Mouse (Mus musculus) brain, adult 2 months (tissue): Measurements from ENCODE around the gene B3gnt3.
"Not testable (repeated sequence)": the region's sequence is repeated elsewhere in the genome, so short reads cannot be mapped to it uniquely, and the experiment has no call there.

Experiments used
- DNase-seq: peaks from one replicate; pipeline ENCODE4 v3.0.0; 2011; ENCODE audit warnings: low read depth, low spot score

B3gnt3 gene

DNA sequence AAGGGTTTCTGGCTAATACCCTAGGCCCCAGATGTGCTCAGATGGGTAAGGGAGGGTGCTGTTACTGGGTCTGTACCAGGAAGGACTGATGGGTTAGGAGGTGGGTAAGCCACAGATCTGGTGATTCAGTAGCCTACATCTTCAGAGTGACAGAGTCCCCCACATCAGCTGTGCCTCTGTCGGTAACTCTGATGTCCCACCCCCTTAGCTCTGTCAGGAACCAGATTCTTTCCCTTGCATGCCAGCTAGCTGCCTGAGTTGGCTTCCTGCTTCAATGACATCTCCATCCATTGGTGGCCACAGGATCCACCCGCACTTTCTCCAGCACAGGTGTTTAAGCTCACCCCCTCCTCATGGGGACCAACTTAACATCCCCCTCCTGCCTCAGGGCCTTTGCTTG, 10.0 kb upstream of the B3gnt3 start:
- peak; percentile 78 for DNase-seq

DNA sequence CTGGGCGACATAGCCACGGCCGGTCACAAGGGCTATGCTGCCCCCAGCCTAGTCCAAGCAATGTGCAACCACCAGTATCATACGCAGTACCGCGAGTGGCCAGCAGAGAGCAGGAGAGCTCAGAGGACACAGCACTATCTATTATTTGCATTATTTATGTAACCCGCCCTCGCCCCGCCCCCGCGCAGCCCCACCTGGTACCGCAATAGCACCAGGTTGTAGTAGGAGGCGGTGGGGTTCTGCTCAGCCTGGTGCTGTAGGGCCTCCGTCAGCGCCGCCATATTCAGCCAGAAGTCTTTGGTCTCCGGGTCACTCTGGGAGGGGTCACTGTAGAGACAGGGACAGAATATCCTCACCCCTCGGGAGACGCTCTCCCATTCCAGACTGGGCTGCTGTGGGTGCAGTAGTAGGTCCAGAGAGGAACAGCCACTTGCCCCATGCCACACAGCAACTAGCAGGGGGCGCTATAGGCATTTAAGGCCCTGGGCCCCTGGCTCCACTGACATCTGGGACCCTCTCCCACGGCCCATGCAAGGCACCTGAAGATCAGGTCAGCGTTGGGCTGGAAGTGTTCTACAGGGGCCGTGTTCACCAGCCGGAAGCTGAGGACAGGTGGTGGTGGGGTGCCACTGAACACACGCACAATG, 8.3 kb upstream of the B3gnt3 start:
- DNase-seq, result peak; percentile 92

DNA sequence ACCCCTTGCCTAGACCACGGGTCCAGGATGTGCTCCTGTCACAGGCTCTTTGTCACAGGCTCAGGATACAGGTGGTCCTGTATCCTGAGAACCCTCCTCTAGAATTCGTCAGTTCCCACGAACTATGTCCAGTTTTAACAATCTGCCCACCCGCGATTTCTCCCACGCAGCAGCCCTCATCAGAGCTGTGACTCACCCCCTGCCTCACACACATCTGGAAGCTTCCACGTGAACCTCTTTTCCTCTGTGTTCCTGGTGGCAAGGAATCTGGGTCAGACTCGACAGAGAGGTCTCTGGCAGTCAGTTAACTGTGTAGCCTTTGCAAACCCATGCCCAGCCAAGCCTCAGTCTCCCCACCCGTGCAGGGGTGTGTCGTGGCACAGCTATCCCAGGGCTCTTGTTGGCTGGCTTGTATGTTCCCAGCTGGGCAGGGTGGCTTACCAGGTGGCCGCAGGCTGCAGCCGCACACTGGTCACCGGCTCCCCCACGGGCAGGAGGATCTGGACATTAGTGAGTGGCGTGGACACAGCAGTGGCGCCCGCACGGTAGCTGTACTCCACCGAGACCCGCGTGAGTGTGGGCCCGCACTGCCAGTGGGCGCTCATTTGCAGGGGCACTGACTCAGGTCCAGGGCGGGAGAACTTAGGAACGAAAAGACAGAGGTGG, 7.7 kb upstream of the B3gnt3 start:
- peak; percentile 65 for DNase-seq

DNA sequence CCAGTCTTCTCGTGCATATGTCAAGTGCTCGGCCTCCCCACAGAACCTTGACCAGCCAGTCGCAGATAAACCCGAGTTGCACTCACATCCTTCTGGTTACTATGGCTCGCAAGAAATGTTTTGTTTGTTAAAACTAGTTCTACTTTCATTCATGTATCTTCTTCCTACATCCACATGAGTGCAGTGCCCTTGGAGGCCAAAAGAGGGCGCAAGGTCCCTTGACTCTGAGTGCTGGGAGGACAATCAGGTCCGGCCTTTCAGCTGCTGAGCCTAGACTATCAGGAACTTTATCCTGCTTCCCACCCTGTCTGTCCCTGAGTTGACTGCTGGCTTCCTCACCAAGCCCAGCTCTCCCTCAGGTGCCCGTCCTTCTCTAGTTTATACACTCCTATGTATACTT, 6.3 kb upstream of the B3gnt3 start:
- peak; percentile 76 for DNase-seq

DNA sequence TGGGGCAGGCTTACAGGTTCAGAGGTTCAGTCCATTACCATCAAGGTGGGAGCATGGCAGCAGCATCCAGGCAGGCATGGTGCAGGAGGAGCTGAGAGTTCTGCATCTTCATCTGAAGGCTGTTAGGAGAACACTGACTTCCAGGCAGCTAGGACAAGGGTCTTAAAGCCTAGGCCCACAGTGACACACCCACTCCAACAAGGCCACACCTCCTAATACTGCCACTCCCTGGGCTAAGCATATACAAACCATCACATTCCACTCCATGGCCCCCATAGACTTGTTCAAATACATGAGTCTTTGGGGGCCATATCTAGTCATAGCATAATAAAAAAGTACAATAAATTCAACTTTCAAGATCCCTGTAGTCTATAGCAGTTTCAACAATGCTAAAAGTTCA, 1.8 kb upstream of the B3gnt3 start:
- DNase-seq, result not testable (repeated sequence)

DNA sequence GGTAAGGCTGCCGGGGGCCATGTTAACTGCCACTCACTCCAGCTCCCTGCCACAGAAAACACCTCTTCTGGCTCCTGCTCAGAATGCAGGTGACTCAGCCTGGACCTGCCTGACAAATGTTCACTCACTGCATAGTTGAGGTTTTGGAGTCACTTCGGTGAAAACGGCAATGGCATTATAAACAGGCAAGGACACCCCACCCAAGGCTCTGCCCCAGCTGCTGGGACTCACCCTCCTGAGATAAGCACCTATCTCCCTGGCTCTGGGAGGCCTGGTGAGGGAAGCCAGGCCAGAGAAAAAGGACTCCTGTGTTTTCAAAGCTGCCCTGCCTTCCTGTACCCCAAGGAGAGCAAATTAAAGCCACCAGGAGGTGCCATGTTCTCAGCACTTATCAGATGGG, 1.3 kb upstream of the B3gnt3 start:
- no peak for DNase-seq

DNA sequence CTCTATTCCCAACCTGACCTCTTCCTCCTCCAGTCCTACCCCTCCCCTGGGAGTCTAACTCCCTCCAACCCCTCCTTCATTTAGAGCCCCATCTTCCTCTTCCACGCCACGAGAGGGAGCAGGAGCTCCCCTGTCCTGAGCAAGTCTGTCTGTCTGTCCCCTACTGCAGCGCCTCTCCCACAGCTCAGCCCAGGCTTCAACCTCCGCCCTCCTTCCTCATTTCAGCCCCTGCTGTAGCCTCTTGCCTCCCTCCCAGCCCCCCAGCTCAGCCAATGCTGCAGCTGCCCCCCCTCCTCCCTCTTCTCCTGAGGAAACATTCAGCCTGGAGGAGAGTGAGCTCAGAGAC, 471 bp upstream of the B3gnt3 start:
- no peak for DNase-seq

DNA sequence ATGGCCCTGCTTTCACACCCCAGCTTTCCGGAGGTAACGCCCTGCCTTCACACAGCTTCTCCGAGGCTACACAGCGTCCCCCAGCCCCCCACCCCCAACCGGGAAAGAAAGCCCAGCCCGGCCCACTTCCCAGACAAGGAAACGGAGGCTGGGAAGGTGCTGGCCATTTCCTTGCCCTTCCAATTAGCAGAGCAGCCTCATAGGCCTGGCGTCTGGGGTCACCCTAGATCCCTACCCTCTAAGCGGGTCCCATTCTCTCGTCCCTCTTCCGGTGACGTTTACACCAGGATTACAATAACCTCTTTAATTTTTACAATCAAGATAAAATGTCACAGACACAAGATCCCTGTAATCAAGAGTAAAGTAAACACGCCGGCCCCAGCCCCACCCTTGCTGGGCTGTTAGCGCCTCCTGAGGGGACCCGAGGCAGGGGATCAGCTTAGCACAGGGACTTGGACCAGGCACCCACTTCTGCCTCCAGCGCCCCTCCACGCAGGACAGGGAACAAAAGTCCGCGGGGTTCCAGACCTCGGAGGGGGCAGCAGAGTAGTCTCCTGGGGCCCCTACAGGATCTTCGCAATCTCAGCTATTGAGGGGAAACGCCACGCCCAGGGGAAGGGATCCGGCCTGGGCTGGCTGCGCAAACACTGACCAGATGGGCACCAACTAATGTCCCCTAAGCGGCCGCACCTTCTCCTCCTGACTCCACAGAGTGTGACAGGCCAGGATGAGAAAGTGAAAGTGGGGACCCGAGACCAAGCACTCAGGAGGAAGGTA, 908 bp downstream of the B3gnt3 start:
- DNase-seq, result no peak

DNA sequence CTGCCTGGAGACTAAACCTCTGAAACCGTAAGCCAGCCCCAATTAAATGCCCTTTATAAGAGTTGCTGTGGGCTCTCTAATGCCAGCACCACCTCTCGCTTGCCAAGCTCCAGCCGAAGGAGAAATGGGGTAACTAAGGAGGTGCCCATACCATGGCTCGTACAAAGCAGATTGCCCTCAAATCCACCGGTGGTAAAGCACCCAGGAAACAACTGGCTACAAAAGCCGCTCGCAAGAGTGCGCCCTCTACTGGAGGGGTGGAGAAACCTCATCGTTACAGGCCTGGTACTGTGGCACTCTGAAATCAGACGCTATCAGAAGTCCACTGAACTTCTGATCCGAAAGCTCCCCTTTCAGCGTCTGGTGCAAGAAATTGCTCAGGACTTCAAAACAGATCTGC, 6.1 kb downstream of the B3gnt3 start:
- DNase-seq, result not testable (repeated sequence)

DNA sequence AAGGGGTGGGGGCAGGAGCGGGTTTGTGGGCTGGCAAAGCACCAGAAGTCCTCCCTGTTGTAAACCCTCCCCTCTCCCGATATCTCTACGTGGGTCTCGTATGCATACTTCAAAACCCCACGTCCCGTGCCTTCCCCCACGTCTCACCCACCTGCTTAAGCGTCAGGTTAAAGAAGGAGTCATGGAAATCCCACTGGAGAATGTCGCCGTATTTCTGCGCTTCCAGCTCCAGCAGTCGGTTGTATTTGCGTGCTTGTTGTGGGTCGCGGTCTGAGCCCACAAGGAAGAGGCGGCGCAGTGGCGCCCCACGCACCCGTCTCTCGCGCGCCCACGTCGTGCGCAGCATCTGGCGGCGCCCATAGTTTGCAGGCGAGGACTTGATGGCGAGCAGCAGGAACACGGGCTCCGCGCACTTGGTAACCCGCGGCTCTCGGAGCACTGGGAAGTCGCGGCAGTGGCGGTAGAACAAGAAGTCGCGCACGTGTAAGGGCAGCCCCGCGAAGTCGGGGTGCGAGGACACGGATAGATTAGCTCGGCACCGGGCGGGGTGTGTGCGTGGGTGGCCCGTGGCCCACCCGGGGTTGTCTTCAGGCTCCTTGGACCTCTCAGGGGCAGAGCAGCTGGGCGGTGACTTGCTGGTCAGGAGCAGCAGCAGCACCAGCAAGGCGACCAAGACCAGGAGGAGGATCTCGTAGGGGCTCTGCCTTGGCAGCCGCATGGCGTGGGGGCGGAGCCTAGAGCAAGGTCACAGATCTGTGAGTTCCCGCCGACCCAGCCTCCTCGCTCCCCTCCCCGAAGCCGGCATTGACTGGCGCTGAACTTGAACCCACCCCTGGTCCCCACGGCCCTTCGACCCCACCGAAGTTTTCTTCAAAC, 8.2 kb downstream of the B3gnt3 start:
- peak; percentile 36 for DNase-seq

DNA sequence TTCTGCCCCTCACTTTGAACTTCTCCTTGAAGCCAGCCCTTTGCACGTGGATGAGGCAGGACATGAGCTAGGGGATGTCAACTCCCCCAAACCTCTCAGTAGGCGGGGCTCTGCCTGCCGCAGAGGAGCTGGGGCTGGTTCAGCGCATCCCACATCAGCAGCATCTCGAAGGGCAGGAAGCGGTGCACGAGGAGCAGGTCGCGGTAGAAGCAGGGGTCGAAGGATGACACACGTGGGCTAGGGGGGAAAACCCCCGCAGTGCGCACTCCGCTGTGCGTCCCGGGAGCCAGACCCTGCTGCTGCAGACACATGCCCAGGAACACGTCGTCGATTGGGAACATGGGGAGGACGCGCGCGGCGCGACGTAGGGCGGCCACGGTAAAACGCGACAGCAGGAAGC, 9.1 kb downstream of the B3gnt3 start:
- no peak for DNase-seq

DNA sequence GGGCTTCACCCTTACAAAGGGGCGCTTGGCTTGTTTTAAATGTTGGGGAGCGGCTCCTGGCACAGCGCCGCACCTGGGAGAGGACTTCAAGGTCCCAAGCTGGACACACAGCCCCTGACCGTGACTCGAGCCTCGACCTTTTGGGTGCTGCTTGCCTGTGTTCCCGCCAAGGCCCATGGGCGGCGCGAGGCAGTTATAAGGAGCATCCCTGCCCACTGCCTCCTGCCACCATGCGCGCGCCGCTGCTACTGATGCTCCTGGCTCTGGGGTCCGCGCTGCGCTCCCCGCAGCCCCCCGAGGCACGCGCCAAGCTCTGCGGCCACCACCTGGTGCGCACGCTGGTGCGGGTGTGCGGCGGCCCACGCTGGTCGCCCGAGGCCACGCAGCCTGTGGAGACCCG, 12.6 kb downstream of the B3gnt3 start, which contains the start of gene Insl3:
TSS of gene Insl3 (plus strand) at position 187 of the 400 bp plus-strand sequence.
- DNase-seq, result no peak

DNA sequence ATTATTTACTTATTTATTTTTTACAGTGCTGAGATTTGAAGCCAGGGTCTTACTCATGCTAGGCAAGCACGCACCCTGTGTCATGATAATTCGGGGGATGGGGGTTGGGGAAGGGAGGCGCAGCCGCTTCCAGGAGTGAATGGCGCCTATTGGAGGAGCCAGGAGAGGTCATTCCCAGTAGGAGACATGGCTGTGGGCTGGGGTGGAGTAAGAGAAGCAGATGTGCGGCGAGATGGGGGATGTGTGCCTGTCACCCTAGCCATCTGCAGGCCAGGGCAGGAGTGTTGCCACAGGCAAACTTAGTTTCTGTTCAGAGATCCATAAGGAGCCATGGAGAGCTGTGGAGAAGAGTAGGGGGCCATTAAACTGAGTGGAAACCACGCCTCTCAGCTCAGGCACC, 14.0 kb downstream of the B3gnt3 start:
- no peak for DNase-seq

DNA sequence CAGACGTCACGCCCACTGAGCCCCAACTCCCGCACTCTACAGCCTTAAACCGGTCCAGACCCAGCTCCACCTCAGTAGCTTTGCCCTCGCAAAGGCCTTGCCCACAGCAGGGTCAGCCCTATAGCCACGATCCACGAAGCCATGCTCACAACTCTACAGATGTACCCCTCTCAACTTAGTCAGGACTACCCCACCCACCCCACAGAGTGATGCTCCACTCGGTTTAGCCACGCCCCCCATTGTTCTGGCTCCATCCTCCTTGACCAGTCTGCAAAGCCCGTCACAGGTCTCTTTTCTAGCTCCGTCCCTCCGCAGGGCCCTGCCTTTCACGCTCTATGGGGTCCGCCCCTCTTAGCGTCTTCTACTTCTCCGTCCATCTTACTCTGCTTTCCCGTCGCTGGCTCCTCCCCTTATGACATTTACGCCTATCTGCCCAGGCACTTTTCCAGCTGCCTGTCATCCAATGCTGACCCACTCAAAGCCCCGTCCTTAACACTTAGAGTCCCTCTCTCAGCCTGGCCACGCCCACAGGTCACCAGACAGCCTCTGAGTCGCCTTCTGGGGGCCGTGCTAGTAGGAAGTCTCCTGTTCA, 15.3 kb downstream of the B3gnt3 start:
- DNase-seq, result no peak

DNA sequence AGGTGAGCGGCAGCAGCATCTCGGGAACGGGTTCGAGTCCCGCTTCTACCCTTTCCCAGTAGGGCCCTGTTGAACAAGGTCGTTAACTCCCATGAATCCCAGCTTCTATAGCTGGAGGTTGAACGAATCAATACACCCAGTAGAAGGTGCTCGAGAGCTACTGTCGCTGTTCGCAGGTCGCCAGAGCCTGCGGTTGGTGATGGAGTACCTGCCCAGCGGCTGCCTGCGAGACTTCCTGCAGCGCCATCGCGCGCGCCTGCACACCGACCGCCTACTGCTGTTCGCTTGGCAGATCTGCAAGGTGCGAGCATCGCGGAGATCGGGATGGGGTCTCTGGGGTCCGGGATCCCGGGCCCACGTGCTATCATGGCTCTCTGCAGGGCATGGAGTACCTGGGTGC, 16.0 kb downstream of the B3gnt3 start:
- DNase-seq, result peak; percentile 57

DNA sequence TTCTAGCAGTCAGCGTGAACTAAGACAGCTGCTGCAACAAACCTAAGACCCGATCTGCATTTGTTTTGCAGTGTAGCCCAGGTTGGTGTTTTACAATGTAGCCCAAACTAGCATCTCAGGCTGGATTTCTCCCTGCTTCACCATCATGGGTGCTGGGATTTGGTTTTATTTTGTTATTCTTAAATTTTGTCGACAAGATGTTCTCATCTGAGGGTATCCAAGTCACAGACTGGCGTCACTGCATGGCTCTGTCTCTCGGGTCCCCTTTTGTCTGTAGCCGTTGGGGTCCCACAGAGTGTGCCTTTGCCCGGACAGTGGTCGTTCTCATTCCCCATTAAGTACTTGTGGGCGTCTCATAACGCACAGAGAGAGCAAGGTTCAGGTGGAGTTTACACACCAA, 16.9 kb downstream of the B3gnt3 start:
- no peak for DNase-seq

DNA sequence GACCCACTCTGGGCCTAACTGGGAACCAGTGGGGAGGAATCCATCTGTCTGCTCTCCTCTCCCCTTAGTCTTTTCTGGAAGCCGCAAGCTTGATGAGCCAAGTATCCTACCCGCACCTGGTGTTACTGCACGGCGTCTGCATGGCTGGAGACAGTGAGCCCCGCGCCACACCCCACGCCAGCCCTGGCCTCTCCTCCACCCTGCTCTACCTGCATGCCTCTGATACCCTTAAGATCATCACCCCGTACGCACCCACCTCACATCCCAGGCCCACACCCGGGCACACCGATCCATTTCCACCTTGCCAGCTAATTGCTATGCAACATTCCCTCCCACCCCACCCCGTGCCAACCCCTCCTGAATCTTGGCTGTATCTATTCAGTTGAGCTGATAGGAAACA, 18.8 kb downstream of the B3gnt3 start:
- no peak for DNase-seq

DNA sequence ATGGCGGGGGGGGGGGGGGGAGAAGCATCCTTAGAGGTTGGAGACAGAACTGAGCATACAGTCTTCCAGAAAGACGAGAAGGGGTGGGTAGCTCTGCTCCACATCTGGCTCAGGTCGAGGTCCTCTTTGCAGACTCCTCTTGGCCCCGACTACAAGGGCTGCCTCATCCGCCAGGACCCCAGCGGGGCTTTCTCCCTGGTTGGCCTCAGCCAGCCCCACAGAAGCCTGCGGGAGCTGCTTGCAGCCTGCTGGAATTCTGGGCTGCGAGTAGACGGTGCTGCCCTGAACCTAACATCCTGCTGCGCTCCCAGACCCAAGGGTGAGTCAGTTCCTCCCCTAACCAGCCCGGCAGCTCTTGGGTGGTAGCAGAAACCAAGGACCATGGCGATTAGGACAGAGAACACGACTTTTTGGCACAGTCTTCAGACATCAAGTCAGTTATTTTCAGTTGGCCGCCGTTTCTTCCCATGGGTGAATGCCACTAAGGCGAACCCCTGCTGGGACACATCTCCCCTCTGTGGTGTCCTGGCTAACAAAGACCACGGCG, 20.1 kb downstream of the B3gnt3 start:
- DNase-seq, result no peak

DNA sequence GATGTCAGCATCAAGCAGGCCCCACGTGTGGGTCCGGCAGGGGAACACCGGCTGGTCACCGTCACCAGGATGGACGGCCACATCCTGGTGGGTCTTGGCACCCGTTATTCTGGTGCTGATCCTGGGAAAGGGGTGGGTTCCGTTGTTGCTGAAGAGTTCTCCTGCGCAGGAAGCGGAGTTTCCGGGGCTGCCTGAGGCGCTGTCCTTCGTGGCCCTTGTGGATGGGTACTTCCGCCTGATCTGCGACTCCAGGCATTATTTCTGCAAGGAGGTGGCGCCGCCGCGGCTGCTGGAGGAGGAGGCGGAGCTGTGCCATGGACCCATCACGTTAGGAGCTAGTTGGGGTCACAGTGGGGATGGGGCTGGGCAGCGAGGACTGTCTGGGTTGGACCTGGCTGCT, 21.1 kb downstream of the B3gnt3 start:
- no peak for DNase-seq

DNA sequence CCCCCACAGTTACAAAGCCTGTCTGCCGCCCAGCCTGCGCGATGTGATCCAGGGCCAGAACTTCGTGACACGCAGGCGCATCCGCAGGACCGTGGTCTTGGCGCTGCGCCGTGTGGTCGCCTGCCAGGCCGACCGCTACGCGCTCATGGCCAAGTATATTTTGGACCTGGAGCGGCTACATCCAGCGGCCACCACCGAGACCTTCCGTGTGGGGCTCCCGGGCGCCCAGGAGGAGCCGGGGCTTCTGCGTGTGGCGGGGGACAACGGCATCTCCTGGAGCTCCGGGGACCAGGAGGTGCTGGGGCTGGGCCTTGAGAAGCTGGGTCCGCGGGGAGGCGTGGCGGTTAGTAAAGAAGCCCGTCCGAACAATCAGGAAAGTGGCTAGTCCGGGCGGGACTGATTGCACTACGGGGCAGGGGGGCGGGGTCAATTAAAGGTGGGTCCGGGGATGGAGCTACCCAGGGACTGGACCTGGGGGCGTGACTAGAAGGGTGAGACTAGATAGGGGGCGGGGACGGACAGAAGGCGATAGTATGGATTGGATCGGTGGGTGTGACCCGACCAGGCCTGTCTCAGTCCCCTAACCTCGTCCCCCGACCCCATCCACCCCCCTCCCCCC, 21.9 kb downstream of the B3gnt3 start:
- DNase-seq, result no peak

DNA sequence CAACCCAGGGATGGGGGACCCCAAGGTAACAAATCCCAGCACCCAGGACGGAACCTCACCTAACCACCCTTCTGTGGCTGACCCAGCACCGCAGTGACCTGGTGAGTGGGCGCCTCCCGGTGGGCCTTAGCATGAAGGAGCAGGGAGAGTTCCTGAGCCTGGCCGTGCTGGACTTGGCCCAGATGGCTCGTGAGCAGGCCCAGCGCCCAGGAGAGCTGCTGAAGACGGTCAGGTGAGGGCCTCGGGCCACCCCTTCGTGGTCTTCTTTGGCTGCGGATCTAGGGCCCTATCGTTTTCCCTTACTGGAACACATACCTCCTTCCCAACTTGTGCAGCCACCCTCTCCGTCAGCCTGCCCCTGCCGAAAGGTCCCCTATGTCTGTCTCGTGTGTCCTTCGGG, 22.5 kb downstream of the B3gnt3 start:
- no peak for DNase-seq
